Mouse (Mus musculus): ENCODE measurements around the gene Gorasp2.

Gene Gorasp2

GRCm38 (mm10) chr2:70657083-70657482, 4.3 kb upstream of the Gorasp2 start:
- no peak for DNase-seq (ENCODE audit: extremely low read depth, insufficient read length, low spot score)

DNA sequence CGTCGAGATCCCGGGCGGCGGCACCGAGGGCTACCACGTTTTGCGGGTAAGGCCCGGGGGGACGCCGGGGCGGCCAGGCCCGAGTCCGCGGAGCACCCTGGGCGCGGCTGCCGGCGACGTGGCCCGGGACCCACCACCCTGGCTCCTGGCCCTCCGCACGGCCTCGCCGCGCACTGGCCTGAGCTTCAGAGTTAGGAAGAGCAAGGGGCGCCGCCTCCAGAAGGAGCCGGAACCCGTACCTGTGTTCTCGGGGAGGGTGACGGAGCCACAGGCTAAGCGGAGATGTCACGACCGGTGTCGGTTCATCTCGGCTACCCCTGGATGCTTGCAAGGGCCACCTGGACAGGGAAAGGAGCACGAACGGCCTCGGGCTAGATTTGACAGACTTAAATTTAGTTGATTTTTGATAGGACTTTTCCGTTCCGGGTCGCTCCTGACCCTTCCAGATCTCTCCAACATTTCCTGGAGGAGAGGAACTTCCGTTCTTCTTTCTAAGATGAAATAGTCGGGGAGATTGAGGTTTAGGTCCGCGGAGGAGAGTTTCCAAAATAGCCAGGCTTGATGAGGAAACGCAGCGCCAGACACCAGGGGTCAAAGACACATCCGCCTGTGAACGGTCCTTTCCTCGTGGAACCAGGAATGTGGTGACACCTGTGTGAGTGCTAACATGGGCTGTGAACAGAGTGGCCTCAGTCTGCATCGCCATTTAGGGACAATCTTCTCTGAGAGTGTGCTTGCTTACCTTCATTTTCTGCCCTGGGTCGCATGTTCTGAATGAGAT, 529 bp downstream of the Gorasp2 start, which contains the start of gene Gm26558:
Gene Gm26558, minus strand, starts transcription at position 394 of the 781 bp plus-strand sequence.
- no peak for DNase-seq (ENCODE audit: extremely low read depth, insufficient read length, low spot score)

GRCm38 (mm10) chr2:70663764-70664163, 2.4 kb downstream of the Gorasp2 start:
- no peak for DNase-seq (ENCODE audit: extremely low read depth, insufficient read length, low spot score)

DNA sequence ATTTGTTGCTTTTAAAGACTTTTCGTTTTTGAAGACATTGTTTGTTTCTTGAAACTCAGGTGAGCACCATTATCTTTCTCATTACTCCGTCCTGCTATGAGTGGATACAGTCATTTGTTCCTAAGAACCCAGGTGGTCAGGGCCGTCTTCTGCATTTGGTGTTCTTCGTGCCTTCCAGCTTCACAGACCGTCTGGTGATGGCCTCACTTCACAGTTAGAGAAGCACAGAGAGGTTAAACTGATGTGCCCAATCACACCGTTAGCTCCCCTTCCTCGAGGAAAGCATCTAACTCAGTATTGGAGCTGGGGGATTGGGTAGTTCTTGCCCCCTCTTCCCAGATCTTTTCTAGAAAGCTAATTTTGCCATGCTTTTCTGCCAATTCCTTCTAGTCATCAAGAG, 5.6 kb downstream of the Gorasp2 start:
- DNase-seq (ENCODE audit: extremely low read depth, insufficient read length, low spot score) = no peak

- DNase-seq (ENCODE audit: extremely low read depth, insufficient read length, low spot score) = no peak
Observed at GRCm38 (mm10) chr2:70669241-70669640, 7.9 kb downstream of the Gorasp2 start.

DNA sequence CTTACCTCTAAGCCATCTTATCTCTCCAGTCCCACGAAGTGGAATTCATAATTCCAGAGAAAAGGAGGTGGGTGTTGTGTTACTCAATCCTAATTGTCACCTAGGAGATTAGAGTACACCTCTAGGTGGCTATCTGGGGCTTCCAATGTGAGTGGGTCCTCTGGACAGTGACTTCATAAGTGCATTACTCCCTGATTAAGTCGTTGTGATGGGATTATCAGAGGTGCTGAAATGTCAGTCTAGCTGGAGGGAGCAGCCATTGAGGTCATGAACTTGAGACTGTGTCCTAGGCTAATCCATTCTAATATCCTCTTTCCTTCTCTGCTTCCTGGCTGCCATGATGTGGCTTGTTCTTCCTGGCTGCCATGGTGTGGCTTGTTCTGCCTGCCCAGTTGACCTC, 8.5 kb downstream of the Gorasp2 start:
- DNase-seq (ENCODE audit: extremely low read depth, insufficient read length, low spot score) = no peak

DNA sequence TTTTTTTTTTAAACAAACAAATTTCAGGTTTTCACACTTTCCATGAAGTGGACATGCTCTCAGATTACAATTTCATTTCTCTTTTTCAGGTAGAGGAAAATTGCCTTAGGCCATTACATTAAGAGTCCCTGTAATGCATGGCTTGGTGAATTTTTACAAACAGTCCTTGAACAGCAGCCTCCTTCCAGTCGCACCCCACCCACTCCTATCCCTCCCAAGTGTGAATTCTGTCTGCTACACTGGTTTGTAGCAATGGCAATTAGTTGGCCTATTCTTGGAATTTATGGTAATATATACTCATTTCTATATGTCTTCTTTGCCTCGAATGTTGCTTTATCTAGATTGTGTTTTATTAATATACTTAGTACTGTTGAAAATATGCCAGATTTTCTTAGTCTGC, 11.1 kb downstream of the Gorasp2 start:
- no peak for DNase-seq (ENCODE audit: extremely low read depth, insufficient read length, low spot score)

- no peak for DNase-seq (ENCODE audit: extremely low read depth, insufficient read length, low spot score)
Observed at GRCm38 (mm10) chr2:70673445-70674126, 12.2 kb downstream of the Gorasp2 start.

DNA sequence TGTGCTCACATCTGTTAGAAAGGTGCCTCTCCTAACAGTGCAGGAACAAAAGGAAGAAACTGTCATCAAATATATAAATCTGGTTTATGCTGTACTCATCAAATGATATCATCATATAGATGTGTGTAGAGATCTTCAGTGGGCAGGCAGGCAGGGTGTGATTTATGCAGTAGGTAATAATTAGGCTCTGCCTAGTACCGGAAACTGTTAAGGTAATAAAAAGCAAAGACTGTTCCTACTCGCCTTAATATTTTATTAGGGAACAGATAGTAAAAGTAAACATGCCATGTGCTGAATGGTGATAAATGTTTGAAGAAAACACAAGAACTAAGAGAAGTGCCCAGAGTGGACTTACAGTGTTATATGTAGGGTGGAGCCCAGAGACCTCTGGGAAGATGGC, 20.9 kb downstream of the Gorasp2 start:
- no peak for DNase-seq (ENCODE audit: extremely low read depth, insufficient read length, low spot score)

GRCm38 (mm10) chr2:70688454-70689078, 27.2 kb downstream of the Gorasp2 start:
- DNase-seq (ENCODE audit: extremely low read depth, insufficient read length, low spot score) = no peak

GRCm38 (mm10) chr2:70690195-70690594, 28.8 kb downstream of the Gorasp2 start:
- DNase-seq (ENCODE audit: extremely low read depth, insufficient read length, low spot score) = no peak

GRCm38 (mm10) chr2:70695712-70696111, 34.3 kb downstream of the Gorasp2 start:
- DNase-seq (ENCODE audit: extremely low read depth, insufficient read length, low spot score) = no peak

GRCm38 (mm10) chr2:70700851-70701250, 39.5 kb downstream of the Gorasp2 start:
- no peak for DNase-seq (ENCODE audit: extremely low read depth, insufficient read length, low spot score)

GRCm38 (mm10) chr2:70701571-70701970, 40.2 kb downstream of the Gorasp2 start:
- DNase-seq (ENCODE audit: extremely low read depth, insufficient read length, low spot score) = no peak

DNA sequence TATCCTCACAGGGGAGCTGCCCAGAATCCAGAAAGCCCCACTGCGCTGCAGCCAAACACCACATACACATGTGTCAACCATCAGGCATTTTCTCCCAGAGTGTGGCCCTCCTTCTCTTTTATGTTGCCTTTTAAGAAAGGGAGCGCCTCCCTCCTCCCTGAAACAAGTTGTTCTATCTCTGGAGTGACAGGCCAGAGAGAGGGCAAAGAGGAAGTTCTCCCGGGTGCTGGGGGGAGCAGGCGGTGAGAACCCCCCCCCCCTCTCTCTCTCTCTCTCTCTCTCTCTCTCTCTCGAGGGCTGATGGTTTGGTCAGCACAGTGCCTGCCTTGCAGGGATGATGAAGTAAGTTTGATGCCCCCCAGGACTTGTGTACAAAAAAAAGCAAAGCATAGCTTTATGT, 41.0 kb downstream of the Gorasp2 start:
- DNase-seq (ENCODE audit: extremely low read depth, insufficient read length, low spot score) = no peak

DNA sequence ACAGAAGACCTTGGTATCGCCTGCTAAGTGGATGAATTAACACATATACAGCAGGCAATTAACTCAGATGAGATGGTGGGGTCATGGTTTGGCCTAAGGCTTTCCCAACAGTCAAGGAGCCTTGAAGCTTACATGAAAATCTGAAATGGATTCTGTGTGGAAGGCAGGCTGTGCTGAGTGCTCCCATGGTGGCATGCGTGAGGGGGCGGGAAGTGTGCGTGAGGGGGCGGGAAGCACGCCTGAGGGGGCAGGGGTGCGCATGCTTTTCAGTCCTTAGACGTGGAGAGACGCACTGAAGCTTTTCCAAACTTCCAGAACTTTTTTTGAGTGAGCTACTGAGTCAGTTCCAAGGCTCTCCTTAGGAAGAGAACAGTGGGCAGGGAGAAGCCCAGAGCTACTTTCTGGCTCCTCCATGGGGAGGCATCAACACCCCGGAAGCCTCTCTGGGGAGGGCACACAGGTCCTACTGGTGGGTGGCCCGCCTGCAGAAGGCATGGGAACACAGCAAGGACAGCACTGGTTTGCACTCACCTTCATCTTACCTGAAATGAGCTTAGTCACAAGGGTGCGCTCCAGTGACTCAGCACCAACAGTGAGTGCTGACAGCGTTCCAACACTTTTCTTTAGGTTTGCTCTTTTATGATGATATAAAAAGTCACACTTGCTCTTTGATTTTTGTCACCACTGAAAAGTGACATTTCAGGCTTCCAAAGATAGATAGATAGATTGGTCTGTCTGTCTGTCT, 47.8 kb downstream of the Gorasp2 start:
- no peak for DNase-seq (ENCODE audit: extremely low read depth, insufficient read length, low spot score)

- no peak for DNase-seq (ENCODE audit: extremely low read depth, insufficient read length, low spot score)
Observed at GRCm38 (mm10) chr2:70710236-70710635, 48.9 kb downstream of the Gorasp2 start.

DNA sequence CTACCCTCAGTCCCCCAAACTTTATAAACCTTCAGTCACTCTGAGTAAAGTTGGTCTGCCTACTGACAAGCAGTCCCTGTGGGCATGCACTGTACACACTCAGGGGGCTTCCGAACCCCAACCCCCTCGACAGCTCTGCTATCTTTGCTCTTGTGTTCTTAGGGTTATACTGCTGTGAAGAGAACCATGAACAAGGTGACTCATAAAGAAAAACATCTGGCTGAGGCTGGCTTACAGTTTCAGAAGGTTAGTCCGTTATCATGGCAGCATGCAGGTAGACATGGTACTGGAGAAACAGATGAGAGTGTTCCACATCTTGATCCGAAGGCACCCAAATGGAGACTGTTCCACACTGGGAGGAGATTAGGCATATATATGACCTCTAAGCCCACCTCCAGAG, 49.5 kb downstream of the Gorasp2 start:
- DNase-seq (ENCODE audit: extremely low read depth, insufficient read length, low spot score) = no peak

GRCm38 (mm10) chr2:70723610-70724243, 62.4 kb downstream of the Gorasp2 start:
- no peak for DNase-seq (ENCODE audit: extremely low read depth, insufficient read length, low spot score)

DNA sequence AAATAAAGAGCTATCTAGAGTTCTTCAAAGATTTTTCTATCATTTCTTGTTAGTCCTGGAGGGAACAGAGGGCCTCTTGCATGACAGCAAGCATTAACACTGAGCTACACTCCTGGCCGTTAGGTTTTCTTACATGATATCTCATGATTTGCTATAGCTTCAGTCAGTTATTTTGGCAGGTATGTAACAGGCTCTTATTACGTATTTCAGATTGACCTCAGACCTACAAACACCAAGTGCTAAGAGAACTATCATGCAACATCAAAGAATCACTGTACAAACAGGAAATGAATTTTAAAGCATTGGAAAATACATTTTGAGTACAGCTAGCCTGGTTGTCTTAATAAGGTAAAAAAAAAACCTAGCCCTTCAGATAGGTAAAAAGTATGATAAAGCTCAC, 65.7 kb downstream of the Gorasp2 start:
- DNase-seq (ENCODE audit: extremely low read depth, insufficient read length, low spot score) = no peak

- no peak for DNase-seq (ENCODE audit: extremely low read depth, insufficient read length, low spot score)
Observed at GRCm38 (mm10) chr2:70735534-70735933, 74.2 kb downstream of the Gorasp2 start.
